Comparison of ENCODE assay signal across 19 mouse cellular contexts in genomic region chr9:55308455-55308854, GRCm38 (mm10). TPM values are rescaled to one million over a fixed set of nuclear protein-coding genes. Genes with fewer than 3 reads are reported as not detected.
"Had no signal": no experiment of that assay in that cellular context is flagged by ENCODE, and none has a peak within 500 bp of the region (broad histone marks: within the 10 kb centered on the region; RNA-seq: fewer than 3 reads in every experiment).

No protein-coding gene starts in this region.

- H3K9me3 ChIP-seq: liver, embryonic 13.5 days; midbrain, embryonic 10.5 days; midbrain, embryonic 13.5 days; neural tube, embryonic 13.5 days had no signal

- H3K4me3 ChIP-seq: layer of hippocampus, adult 2 months; left cerebral cortex, adult 2 months; liver, embryonic 13.5 days; midbrain, embryonic 10.5 days; midbrain, embryonic 13.5 days; myocyte; neural tube, embryonic 13.5 days had no signal

- H3K4me1 ChIP-seq: liver, embryonic 13.5 days; midbrain, embryonic 10.5 days; midbrain, embryonic 13.5 days; neural tube, embryonic 13.5 days had no signal

- H3K27me3 ChIP-seq: liver, embryonic 13.5 days; midbrain, embryonic 13.5 days; neural tube, embryonic 13.5 days had no signal

- ATAC-seq: midbrain, embryonic 13.5 days; midbrain, embryonic 16.5 days had no signal

- H3K27ac ChIP-seq: layer of hippocampus, adult 2 months; left cerebral cortex, adult 2 months; liver, embryonic 13.5 days; midbrain, embryonic 10.5 days; midbrain, embryonic 13.5 days; neural tube, embryonic 13.5 days; stomach, postnatal 0 days had no signal

- H3K9ac ChIP-seq: liver, embryonic 13.5 days; midbrain, embryonic 13.5 days; neural tube, embryonic 13.5 days had no signal

- H3K36me3 ChIP-seq: liver, embryonic 13.5 days; midbrain, embryonic 10.5 days; midbrain, embryonic 13.5 days; neural tube, embryonic 13.5 days had no signal

- DNase-seq: kidney, adult 18-20 months; kidney, adult 9 months; kidney, postnatal 14 days; layer of hippocampus, postnatal 36 days; liver, embryonic 13.5 days; lung, adult 2 months; lung, postnatal 14 days; thymus, adult 2 months; thymus, postnatal 14 days; thymus, postnatal 4 days had no signal

RNA-seq across cellular contexts. Expression of gene Tmem266, which starts 18.3 kb away (rescaled TPM):
- total RNA-seq: monocyte, adult 5-6 weeks had no signal
- polyA plus RNA-seq: liver, embryonic 13.5 days; myocyte had no signal
